Mouse (Mus musculus): ENCODE measurements around the gene Pfn4.
"Not testable (repeated sequence)": the region's sequence is repeated elsewhere in the genome, so short reads cannot be mapped to it uniquely, and the experiment has no call there.

The Pfn4 gene

DNA sequence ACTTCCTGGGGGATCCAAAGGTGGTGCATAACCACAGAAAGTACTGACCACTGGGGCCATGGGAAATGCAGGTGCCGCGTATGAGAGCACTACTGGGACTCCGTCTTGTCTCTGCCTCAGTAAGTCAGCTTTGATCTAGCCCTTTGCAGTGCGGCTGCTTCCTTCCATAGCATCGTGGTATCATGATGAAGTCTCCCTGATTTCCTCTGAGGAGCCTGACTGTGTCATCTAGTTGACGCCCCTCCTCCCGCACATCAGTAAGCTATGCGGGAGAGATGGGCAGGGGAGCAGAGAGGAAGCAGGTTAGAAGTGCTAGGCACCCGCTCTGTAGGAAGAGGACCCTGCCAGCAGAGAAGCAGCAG lies 6.7 kb downstream of the Pfn4 start:
- Histone ChIP-seq H3K36me3 (ENCODE audit: control insufficient read depth, insufficient read depth, low read length, poor library complexity, severe bottlenecking) (no peaks in the 10 kb centered on the region), H3K27me3 (ENCODE audit: control insufficient read depth, insufficient read depth, low read length, poor library complexity, severe bottlenecking) (no peaks in the 10 kb centered on the region)
- DNase-seq (ENCODE audit: low read depth, low spot score) = no peak

DNA sequence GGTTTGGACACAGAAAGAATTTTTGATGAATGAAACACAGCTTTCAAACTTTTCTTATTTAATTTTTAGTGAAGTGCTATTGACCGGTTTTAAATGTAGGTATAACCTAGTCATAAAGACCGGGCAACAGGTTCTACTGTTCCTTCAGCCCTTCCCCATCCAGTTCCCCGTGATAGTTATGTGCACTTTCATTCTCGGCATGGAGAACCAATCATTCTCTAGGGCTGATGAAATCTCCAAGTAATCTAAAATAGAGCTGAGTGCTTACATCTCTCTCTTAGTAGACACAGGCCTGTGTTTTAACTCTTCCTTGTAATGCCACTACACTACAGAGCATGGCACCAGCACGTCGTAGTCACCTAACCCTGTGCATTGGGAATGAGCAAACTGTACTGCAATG lies 8.9 kb downstream of the Pfn4 start:
- no peaks in the 10 kb centered on the region for H3K27me3 ChIP-seq (ENCODE audit: control insufficient read depth, insufficient read depth, low read length, poor library complexity, severe bottlenecking)
- DNase-seq (ENCODE audit: low read depth, low spot score) = no peak
- H3K36me3 ChIP-seq (ENCODE audit: control insufficient read depth, insufficient read depth, low read length, poor library complexity, severe bottlenecking) = no peaks in the 10 kb centered on the region

DNA sequence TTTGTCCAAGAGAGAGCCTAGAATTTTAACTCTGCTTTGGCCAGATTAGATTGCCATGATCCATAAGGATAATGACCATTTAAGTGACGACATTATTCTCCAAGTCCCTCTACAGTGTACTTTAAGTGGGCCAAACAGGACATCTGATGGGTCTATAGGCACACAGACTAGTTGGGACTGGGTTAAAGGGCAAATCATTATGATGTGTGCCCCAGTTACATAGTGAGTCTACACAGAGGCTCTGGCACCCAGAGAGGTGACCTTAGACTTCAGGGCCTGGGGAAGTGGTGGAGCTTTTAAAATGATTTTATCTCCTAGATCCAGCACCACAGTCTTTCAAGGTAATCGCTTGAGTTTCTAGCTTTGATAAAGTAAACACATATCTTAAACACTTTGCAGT lies 11.4 kb downstream of the Pfn4 start:
- no peaks in the 10 kb centered on the region for H3K27me3 ChIP-seq (ENCODE audit: control insufficient read depth, insufficient read depth, low read length, poor library complexity, severe bottlenecking)
- DNase-seq (ENCODE audit: low read depth, low spot score) = no peak
- no peaks in the 10 kb centered on the region for H3K36me3 ChIP-seq (ENCODE audit: control insufficient read depth, insufficient read depth, low read length, poor library complexity, severe bottlenecking)

GRCm38 (mm10) chr12:4781270-4781669 lies 12.4 kb downstream of the Pfn4 start:
- no peaks in the 10 kb centered on the region for H3K27me3 ChIP-seq (ENCODE audit: control insufficient read depth, insufficient read depth, low read length, poor library complexity, severe bottlenecking)
- no peaks in the 10 kb centered on the region for H3K36me3 ChIP-seq (ENCODE audit: control insufficient read depth, insufficient read depth, low read length, poor library complexity, severe bottlenecking)
- peak; percentile 6 for DNase-seq (ENCODE audit: low read depth, low spot score)

GRCm38 (mm10) chr12:4781725-4782404 lies 13.0 kb downstream of the Pfn4 start:
- not testable (repeated sequence) for H3K27me3 ChIP-seq (ENCODE audit: control insufficient read depth, insufficient read depth, low read length, poor library complexity, severe bottlenecking); DNase-seq (ENCODE audit: low read depth, low spot score); H3K36me3 ChIP-seq (ENCODE audit: control insufficient read depth, insufficient read depth, low read length, poor library complexity, severe bottlenecking)

DNA sequence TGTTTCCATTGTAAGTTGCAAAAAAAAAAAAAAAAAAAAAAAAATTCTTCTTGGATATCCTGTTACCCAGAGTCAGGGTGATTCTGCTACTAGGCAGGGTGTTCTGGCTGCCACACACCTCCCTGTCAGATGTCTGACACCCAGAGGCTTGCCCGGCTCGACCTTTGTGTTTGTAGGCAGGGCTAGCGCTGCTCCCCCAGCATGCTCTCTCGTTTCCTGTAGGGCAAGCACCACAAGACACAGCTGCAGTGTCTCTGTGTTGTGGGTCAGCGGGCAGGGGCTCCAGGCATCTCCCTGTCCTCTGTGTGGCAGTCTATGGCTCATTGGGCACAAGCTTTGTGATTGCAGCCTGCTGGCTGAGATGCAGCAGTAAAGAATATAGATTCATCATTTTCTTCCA lies 14.8 kb downstream of the Pfn4 start:
- no peaks in the 10 kb centered on the region for H3K27me3 ChIP-seq (ENCODE audit: control insufficient read depth, insufficient read depth, low read length, poor library complexity, severe bottlenecking)
- no peaks in the 10 kb centered on the region for H3K36me3 ChIP-seq (ENCODE audit: control insufficient read depth, insufficient read depth, low read length, poor library complexity, severe bottlenecking)
- no peak for DNase-seq (ENCODE audit: low read depth, low spot score)

GRCm38 (mm10) chr12:4784466-4784865 lies 15.6 kb downstream of the Pfn4 start:
- H3K27me3 ChIP-seq (ENCODE audit: control insufficient read depth, insufficient read depth, low read length, poor library complexity, severe bottlenecking) = no peaks in the 10 kb centered on the region
- no peaks in the 10 kb centered on the region for H3K36me3 ChIP-seq (ENCODE audit: control insufficient read depth, insufficient read depth, low read length, poor library complexity, severe bottlenecking)
- no peak for DNase-seq (ENCODE audit: low read depth, low spot score)

GRCm38 (mm10) chr12:4788128-4788527 lies 19.3 kb downstream of the Pfn4 start:
- not testable (repeated sequence) for H3K27me3 ChIP-seq (ENCODE audit: control insufficient read depth, insufficient read depth, low read length, poor library complexity, severe bottlenecking); H3K36me3 ChIP-seq (ENCODE audit: control insufficient read depth, insufficient read depth, low read length, poor library complexity, severe bottlenecking); DNase-seq (ENCODE audit: low read depth, low spot score)

DNA sequence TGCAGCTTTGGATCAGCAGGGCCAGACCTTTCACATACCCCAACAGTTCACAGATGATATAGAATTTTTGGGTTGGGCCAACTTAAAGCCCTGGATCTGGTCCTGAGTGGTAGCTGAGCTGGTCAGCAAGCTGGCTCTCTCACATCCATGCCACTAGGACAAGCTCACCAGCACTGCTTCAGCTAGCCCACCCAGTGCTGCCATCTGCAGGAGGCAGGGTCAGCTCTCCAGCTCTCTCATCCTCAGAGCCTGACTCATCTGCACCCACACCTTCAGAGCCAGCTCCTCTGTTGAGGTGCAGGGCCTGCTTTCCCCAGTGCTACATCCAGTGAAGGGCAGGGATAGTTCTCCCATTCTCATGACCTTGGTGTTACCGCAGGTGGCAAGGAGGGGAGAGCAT lies 24.9 kb downstream of the Pfn4 start:
- H3K27me3 ChIP-seq (ENCODE audit: control insufficient read depth, insufficient read depth, low read length, poor library complexity, severe bottlenecking) = no peaks in the 10 kb centered on the region

GRCm38 (mm10) chr12:4797471-4797870 lies 28.6 kb downstream of the Pfn4 start:
- H3K36me3 ChIP-seq (ENCODE audit: control insufficient read depth, insufficient read depth, low read length, poor library complexity, severe bottlenecking); DNase-seq (ENCODE audit: low read depth, low spot score); H3K27me3 ChIP-seq (ENCODE audit: control insufficient read depth, insufficient read depth, low read length, poor library complexity, severe bottlenecking): not testable (repeated sequence)

More for the DNA sequence above, 24.9 kb downstream of the Pfn4 start:
- DNase-seq (ENCODE audit: low read depth, low spot score) = peak; percentile 24
- H3K36me3 ChIP-seq (ENCODE audit: control insufficient read depth, insufficient read depth, low read length, poor library complexity, severe bottlenecking) = no peaks in the 10 kb centered on the region

GRCm38 (mm10) chr12:4811036-4811435 lies 42.2 kb downstream of the Pfn4 start:
- no peak for DNase-seq (ENCODE audit: low read depth, low spot score)
- H3K36me3 ChIP-seq (ENCODE audit: control insufficient read depth, insufficient read depth, low read length, poor library complexity, severe bottlenecking) = no peaks in the 10 kb centered on the region
- H3K27me3 ChIP-seq (ENCODE audit: control insufficient read depth, insufficient read depth, low read length, poor library complexity, severe bottlenecking) = no peaks in the 10 kb centered on the region

DNA sequence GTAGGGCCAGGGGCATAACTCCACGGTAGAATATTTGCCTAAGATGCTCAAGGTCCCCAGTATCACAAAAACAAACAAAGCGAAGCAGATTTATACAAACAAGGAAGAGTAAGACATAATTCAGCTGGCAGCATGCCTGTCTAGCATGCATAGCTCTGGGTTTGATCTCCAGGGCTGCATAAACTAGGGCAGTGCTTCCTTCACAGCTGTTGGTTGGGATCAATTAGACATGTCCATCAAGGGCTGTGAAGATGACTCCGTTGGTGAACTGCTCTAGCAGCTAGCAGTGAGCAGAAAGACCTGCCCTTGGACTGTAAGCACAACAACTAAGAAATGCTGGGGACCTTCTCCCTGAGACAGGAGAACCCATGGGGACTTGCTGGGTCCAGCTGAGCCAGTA lies 42.9 kb downstream of the Pfn4 start:
- Histone ChIP-seq H3K36me3 (ENCODE audit: control insufficient read depth, insufficient read depth, low read length, poor library complexity, severe bottlenecking) (no peaks in the 10 kb centered on the region), H3K27me3 (ENCODE audit: control insufficient read depth, insufficient read depth, low read length, poor library complexity, severe bottlenecking) (no peaks in the 10 kb centered on the region)
- DNase-seq (ENCODE audit: low read depth, low spot score) = no peak

DNA sequence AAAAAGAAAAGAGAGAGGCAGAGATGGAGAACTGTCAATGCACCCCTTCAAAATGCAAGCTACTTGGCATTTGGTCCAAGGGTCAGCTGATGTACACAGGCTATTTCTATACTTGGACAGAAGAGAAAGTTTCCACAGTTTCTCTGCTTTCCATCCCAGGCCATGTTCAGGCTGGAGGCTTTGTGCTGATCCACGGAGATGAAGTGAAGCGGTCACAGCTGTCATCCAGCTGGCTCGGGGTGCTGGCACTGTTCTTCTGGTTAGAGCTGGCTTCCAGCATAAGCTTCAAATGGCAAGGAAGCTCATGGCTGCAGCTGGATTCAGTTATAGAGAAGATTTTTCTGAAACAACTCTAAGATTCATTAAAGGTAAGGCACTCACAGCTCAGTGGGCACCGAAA lies 44.8 kb downstream of the Pfn4 start:
- Histone ChIP-seq H3K27me3 (ENCODE audit: control insufficient read depth, insufficient read depth, low read length, poor library complexity, severe bottlenecking) (no peaks in the 10 kb centered on the region), H3K36me3 (ENCODE audit: control insufficient read depth, insufficient read depth, low read length, poor library complexity, severe bottlenecking) (no peaks in the 10 kb centered on the region)
- DNase-seq (ENCODE audit: low read depth, low spot score) = no peak

GRCm38 (mm10) chr12:4816680-4817360 lies 48.0 kb downstream of the Pfn4 start:
- no peaks in the 10 kb centered on the region for H3K27me3 ChIP-seq (ENCODE audit: control insufficient read depth, insufficient read depth, low read length, poor library complexity, severe bottlenecking)
- H3K36me3 ChIP-seq (ENCODE audit: control insufficient read depth, insufficient read depth, low read length, poor library complexity, severe bottlenecking) = peaks cover 8% of the 10 kb centered on the region; the same call in 1 of the 2 replicates
- DNase-seq (ENCODE audit: low read depth, low spot score) = no peak

DNA sequence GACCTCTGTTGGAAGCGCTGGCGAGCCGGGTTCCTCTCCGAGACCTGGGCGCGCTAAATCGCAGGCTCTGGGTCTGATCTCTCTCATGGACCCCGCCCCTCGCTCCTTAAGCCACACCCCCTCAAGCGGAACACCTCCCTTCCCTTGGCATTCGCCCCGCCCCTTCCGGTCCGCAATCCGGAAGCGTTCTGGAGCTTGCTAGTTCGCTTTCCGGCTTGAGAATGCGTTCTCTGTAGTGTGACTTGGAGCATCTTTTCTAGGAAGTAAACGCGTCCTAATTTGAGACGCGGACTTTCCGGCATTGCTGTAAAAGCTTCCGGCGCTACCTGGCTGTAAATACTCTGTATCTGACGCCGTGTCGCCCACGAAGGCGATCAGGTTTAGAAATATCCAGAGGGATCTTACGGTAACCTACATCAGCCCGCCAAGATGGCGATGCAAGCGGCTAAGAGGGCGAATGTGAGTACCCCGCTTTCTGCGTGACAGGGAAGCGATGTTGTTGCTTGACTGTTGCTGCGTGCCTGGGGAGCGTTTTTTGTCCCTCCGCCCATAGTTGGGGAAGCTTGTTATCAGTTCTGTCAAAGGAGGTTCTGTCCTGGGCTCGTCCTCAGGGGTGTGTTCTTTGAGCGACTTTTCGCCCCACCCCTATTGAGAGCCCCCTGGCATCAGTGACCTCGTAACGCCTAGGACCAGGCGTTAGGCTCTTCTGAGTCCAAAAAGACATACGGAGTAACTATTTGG lies 48.7 kb downstream of the Pfn4 start, which contains the start of gene Sf3b6:
Gene Sf3b6, plus strand, starts transcription at position 184 of the 741 bp plus-strand sequence.
- Histone ChIP-seq H3K27me3 (ENCODE audit: control insufficient read depth, insufficient read depth, low read length, poor library complexity, severe bottlenecking) (no peaks in the 10 kb centered on the region), H3K36me3 (ENCODE audit: control insufficient read depth, insufficient read depth, low read length, poor library complexity, severe bottlenecking) (peaks cover 10% of the 10 kb centered on the region; the same call in 1 of the 2 replicates)
- DNase-seq (ENCODE audit: low read depth, low spot score) = peak; percentile 98
